Mouse (Mus musculus): ENCODE measurements around the gene Bmp6.

DNA sequence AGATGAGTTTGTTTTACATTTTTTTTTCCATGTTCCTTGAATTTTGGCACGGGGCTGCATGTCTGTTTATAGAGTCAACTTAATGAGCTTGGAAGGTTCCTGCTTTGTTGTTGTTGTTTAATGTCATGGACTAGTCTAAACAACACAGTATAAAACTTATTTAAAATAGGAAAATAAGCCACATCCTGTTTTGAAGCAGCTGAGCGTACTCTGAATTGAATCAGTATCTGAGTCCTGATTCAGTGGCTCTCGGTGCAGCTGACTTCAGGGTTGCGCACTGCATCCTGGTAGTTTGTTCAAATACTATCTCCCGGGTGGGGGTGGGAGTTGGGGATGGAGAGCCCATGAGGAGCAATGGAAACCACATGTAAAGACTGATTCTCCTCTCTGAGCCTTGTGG lies 48.5 kb downstream of the Bmp6 start:
- TF ChIP-seq CTCF (IDR thresholded peaks at IDR 0.05; ENCODE audit: borderline replicate concordance, insufficient read depth, low read depth, low read length) (no peak), POLR2A (IDR thresholded peaks at IDR 0.05; ENCODE audit: borderline replicate concordance, insufficient read depth, low read length) (no peak)

Measured in cerebellum, adult 2 months (tissue).